Mouse (Mus musculus): ENCODE data around the gene Tex101. TPM values are rescaled to one million over a fixed set of nuclear protein-coding genes. Genes with fewer than 3 reads are reported as not detected.
"Not testable (repeated sequence)": the region's sequence is repeated elsewhere in the genome, so short reads cannot be mapped to it uniquely, and the experiment has no call there.

Tex101 gene
- polyA plus RNA-seq, 1 experiment from 2014 or later: 0.15 TPM

DNA sequence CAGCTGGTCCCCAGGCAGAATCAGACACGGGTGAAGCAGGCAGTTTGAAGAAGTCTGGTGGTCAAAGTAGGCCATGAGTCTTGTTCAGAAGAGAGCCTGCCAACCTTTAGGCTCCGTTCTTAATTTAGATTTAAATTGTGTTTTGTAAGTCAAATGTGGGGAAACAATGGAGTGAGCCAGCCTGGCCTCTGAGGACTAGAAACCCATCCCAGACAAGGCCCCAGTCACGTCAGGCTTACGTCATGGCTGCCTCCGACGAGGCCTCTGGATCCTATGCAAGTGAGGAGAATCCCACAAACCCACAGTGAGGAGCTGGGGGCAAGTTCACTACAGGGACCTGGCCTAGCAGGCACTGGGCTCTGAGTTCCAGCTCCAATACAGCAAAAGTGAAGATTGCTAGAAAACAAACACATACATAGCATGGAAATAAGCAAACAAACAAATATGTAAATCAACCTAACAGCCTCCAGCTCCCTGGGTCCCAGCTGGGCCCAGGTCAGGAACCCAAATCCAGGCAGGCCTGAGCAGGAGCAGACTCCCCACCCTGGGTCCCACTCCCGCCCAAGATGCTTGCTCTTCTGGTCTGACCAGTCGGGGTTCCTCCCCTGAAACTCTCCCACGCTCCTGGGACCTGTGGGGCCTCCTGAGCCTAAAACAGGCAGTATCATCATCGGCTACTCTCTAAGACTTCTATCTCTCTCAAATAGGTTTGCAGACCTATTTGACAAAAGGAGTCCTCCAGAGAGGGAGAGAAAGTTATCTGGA, 46.2 kb downstream of the Tex101 start:
- Histone ChIP-seq H3K9ac (replicated peaks) (no peak overlapping the region), H3K27ac (no peak overlapping the region), H3K27me3 (0 out of 2 replicates have a peak, but pooled peaks cover 13% of the 10 kb centered on the region), H3K4me1 (replicated peaks) (peaks cover 13% of the 10 kb centered on the region), H3K4me2 (replicated peaks) (no peak overlapping the region), H3K36me3 (no peaks in the 10 kb centered on the region), H3K9me3 (no peaks in the 10 kb centered on the region), H3K4me3 (replicated peaks) (no peak overlapping the region)
- ATAC-seq: no peak
- WGBS: 67% methylated on average over 10 of the region's 10 CpGs

DNA sequence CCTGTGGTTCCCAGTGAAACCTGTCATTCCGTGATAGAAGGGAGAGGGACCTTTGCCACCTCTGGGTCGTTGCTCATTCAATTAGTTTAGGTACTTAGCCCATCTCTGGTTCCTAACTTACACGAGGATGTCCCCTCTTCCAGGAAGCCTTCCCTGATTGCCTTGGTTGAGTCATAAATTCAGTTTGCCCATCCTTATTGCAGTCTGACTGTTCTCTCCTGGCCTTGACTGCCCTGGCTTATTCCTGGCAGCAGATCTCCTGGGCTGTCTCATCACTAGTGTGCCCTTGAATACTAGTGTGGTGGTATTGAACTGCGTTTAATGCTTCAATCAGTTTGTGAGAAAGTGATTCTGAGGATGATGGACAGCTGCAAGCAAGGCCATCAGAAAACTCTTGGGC, 46.8 kb downstream of the Tex101 start:
- Histone ChIP-seq H3K27me3 (0 out of 2 replicates have a peak, but pooled peaks cover 13% of the 10 kb centered on the region), H3K9ac (replicated peaks) (no peak overlapping the region), H3K4me1 (replicated peaks) (peaks cover 13% of the 10 kb centered on the region), H3K9me3 (no peaks in the 10 kb centered on the region), H3K4me3 (replicated peaks) (no peak overlapping the region), H3K27ac (no peak overlapping the region), H3K36me3 (no peaks in the 10 kb centered on the region), H3K4me2 (replicated peaks) (no peak overlapping the region)
- ATAC-seq: no peak
- 74% methylated on average over 4 of the region's 4 CpGs for WGBS

DNA sequence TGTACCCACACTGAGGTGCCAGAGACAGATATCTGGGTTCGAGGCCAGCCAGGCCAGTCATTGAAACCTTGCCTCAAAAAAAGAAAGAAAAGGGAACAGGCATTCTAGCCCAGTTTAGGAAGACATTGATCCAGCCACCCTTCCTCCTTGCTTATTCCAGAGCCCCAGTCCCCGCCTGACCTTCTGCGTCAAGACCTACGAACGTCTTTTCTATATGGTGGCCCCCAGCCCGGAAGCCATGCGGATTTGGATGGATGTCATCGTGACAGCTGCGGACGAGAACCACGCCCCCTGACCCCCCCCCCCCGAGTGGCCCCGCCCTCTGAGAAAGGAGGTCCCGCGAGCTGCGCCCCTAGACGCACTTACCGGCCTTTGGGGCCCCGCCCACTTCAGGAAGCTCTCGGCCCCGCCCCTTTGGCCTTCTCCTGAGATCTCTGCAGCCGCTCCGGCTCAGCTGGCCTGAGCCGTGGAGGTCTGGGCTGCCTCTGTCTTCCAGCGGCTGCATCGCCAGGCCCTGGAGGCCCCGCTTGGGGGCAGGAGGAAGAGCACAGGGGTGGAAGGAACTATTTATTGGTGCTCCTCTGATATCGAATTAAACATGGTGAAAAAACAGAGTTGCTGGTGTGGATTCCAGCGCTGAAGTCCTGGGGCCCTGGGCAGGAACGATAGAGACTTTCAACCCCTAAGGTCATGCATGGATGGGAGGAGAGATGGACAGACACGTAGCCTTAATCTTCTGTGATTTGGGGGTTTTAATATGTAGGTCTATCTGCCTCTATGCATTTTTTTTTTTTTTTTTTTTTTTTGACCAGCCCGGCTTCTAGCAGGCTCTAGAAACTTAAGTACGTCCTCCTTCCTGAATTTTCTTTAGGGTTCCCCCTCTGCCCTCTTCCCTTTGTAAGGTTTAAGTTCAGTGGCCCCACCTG, 47.5 kb downstream of the Tex101 start:
- peak; percentile 84 for ATAC-seq
- Histone ChIP-seq H3K4me1 (replicated peaks) (peaks cover 13% of the 10 kb centered on the region), H3K36me3 (no peaks in the 10 kb centered on the region), H3K9ac (replicated peaks) (peak overlapping the region; percentile 3), H3K27ac (no peak overlapping the region), H3K4me2 (replicated peaks) (peak overlapping the region; percentile 59), H3K9me3 (no peaks in the 10 kb centered on the region), H3K27me3 (0 out of 2 replicates have a peak, but pooled peaks cover 13% of the 10 kb centered on the region), H3K4me3 (replicated peaks) (peak overlapping the region; percentile 32)
- 9% methylated on average over 32 of the region's 33 CpGs for WGBS

DNA sequence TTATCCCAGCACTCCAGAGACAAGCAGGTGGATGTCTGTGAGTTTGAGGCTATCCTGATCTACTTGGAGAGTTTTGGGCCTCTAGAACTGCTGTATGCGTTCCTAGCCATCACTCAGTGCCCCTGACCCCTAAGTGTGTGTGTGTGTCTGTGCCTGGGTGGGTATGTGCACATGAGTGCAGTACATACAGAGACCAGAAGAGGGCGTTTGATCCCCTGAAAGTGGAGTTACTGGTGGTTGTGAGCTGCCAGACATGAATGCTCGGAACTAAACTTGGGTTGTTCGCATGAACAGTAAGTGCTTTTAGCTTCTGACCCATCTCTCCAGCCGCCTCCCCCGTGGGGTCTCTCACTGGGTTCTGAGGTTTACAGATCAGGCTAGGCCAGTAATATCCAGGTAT, 53.5 kb downstream of the Tex101 start:
- Histone ChIP-seq H3K27ac (no peak overlapping the region), H3K27me3 (peaks cover 8% of the 10 kb centered on the region; the same call in 1 of the 2 replicates), H3K9ac (replicated peaks) (no peak overlapping the region), H3K4me3 (replicated peaks) (no peak overlapping the region), H3K4me2 (replicated peaks) (no peak overlapping the region), H3K36me3 (no peaks in the 10 kb centered on the region), H3K9me3 (peaks cover 6% of the 10 kb centered on the region; the same call in 1 of the 2 replicates), H3K4me1 (replicated peaks) (0 out of 2 replicates have a peak, but pooled peaks cover 5% of the 10 kb centered on the region)
- no peak for ATAC-seq
- WGBS: 84% methylated on average over 6 of the region's 6 CpGs

DNA sequence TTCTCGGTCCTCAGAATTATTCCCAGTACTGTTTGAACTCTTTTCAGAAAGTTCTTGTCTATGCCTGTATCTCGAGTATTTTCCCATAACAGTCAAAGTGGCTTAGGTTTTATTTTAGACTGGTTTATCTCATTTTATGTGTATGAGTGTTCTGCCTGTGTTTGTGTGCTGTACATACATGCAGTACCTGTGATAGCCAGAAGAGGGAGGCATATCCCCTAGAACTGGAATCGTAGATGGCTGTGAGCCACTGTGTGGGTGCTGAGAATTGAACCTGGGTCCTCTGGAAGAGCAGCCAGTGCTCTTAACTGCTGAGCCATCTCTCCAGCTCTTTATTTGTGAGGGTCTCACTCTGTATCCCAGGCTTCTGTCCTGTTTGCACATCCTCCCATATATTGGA, 55.3 kb downstream of the Tex101 start:
- Histone ChIP-seq H3K36me3 (no peaks in the 10 kb centered on the region), H3K4me3 (replicated peaks) (no peak overlapping the region), H3K27me3 (peaks cover 4% of the 10 kb centered on the region; the same call in 1 of the 2 replicates), H3K27ac (no peak overlapping the region), H3K4me1 (replicated peaks) (0 out of 2 replicates have a peak, but pooled peaks cover 5% of the 10 kb centered on the region), H3K9me3 (peaks cover 6% of the 10 kb centered on the region; the same call in 1 of the 2 replicates), H3K4me2 (replicated peaks) (no peak overlapping the region), H3K9ac (replicated peaks) (no peak overlapping the region)
- ATAC-seq: no peak
- WGBS: 90% methylated on average over 3 of the region's 3 CpGs

DNA sequence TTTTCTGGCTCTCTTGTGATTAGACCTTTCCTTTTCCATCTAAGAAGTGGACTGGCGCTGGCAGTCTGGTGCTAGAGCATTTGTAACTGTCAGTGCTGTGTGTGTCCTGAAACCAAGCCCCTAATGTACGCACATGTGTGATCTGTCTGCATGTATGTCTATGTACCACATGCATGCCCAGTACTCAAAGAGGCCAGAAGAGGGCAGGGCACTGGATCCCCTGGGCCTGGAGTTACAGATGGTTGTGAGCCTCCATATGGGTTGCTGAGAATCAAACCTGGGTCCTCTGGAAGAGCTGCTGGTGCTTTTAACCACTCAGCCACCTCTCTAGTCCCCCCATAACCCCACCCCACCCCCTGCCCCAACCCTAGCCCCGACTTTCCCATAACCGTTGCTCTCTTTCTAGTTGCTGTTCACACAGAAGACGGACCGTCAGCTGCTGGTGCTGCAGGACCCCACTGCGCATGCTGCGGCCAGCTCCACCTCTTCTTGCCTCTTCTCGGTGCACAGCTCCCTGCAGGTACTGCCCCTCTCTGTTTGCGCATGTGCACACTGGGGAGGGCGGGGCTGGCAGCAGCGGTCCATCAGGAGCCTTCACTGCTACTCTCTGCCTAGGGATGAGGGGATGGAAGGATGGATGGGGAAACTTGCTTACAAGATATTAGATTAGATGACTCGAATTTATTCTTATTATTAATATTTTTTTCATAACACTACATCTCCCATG, 56.6 kb downstream of the Tex101 start:
- Histone ChIP-seq H3K9ac (replicated peaks) (no peak overlapping the region), H3K27ac (no peak overlapping the region), H3K36me3 (no peaks in the 10 kb centered on the region), H3K4me1 (replicated peaks) (no peaks in the 10 kb centered on the region), H3K4me2 (replicated peaks) (no peak overlapping the region), H3K4me3 (replicated peaks) (no peak overlapping the region), H3K27me3 (no peaks in the 10 kb centered on the region; the same call in 1 of the 2 replicates), H3K9me3 (peaks cover 6% of the 10 kb centered on the region; the same call in 1 of the 2 replicates)
- 0 out of 2 replicates have a peak, but pooled peaks have one; percentile 43 for ATAC-seq
- WGBS: 47% methylated on average over 13 of the region's 13 CpGs

DNA sequence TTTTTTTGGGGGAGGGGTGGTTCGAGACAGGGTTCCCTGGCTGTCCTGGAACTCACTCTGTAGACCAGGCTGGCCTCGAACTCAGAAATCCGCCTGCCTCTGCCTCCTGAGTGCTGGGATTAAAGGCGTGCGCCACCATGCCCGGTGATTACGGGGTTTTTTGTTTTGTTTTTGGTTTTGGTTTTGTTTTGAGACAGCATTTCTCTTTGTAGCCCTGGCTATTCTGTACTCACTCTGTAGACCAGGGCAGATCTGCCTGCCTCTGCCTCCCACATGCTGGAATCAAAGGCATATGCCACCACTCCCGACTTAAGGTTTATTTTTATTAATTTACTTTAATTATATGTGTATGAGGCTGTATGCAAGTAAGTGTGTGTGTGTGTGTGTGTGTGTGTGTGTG, 58.1 kb downstream of the Tex101 start:
- ATAC-seq; H3K9me3 ChIP-seq; H3K9ac ChIP-seq (replicated peaks); H3K27ac ChIP-seq; H3K4me1 ChIP-seq (replicated peaks); H3K36me3 ChIP-seq; H3K4me3 ChIP-seq (replicated peaks); H3K27me3 ChIP-seq; H3K4me2 ChIP-seq (replicated peaks): not testable (repeated sequence)
- 88% methylated on average over 8 of the region's 8 CpGs for WGBS

Other genes with a start within 250 kb of the Tex101 start
- not detected in 2 replicates for gene Irgc1, start 224.4 kb downstream of the Tex101 start, polyA plus RNA-seq (2015; fragmentation: Nextera tagmentation; extraction: Ambion mirVana)
- gene Plaur, start 214.2 kb downstream of the Tex101 start, polyA plus RNA-seq (2015; fragmentation: Nextera tagmentation; extraction: Ambion mirVana): 1.0 and 1.2 TPM in 2 replicates
- 52.4 and 67.8 TPM in 2 replicates for gene Cadm4, start 194.7 kb downstream of the Tex101 start, polyA plus RNA-seq (2015; fragmentation: Nextera tagmentation; extraction: Ambion mirVana)
- gene Zfp428, start 169.7 kb downstream of the Tex101 start, polyA plus RNA-seq (2015; fragmentation: Nextera tagmentation; extraction: Ambion mirVana): 234 and 261 TPM in 2 replicates
- gene AC161166.1, start 164.2 kb downstream of the Tex101 start, polyA plus RNA-seq (2015; fragmentation: Nextera tagmentation; extraction: Ambion mirVana): 1.2 and 1.9 TPM in 2 replicates
- gene Irgq, start 146.0 kb downstream of the Tex101 start, polyA plus RNA-seq (2015; fragmentation: Nextera tagmentation; extraction: Ambion mirVana): 20.3 and 25.3 TPM in 2 replicates
- gene Pinlyp, start 130.6 kb downstream of the Tex101 start, polyA plus RNA-seq (2015; fragmentation: Nextera tagmentation; extraction: Ambion mirVana): not detected in 2 replicates
- 65.8 and 71.4 TPM in 2 replicates for gene Xrcc1, start 130.4 kb downstream of the Tex101 start, polyA plus RNA-seq (2015; fragmentation: Nextera tagmentation; extraction: Ambion mirVana)
- 13.8 and 14.7 TPM in 2 replicates for gene Ethe1, start 89.1 kb downstream of the Tex101 start, polyA plus RNA-seq (2015; fragmentation: Nextera tagmentation; extraction: Ambion mirVana)
- gene Zfp575, start 89.0 kb downstream of the Tex101 start, polyA plus RNA-seq (2015; fragmentation: Nextera tagmentation; extraction: Ambion mirVana): 6.4 and 6.6 TPM in 2 replicates
- not detected in 2 replicates for gene Phldb3, start 65.9 kb downstream of the Tex101 start, polyA plus RNA-seq (2015; fragmentation: Nextera tagmentation; extraction: Ambion mirVana)
- not detected in 2 replicates for gene Lypd3, start 40.1 kb downstream of the Tex101 start, polyA plus RNA-seq (2015; fragmentation: Nextera tagmentation; extraction: Ambion mirVana)
- gene BC049730, start 32.6 kb upstream of the Tex101 start, polyA plus RNA-seq (2015; fragmentation: Nextera tagmentation; extraction: Ambion mirVana): not detected in 2 replicates
- not detected in 2 replicates for gene Gm4763, start 50.2 kb upstream of the Tex101 start, polyA plus RNA-seq (2015; fragmentation: Nextera tagmentation; extraction: Ambion mirVana)
- 0.26 and 0.34 TPM in 2 replicates for gene Cd177, start 83.6 kb upstream of the Tex101 start, polyA plus RNA-seq (2015; fragmentation: Nextera tagmentation; extraction: Ambion mirVana)
- gene Ceacam10, start 100.5 kb upstream of the Tex101 start, polyA plus RNA-seq (2015; fragmentation: Nextera tagmentation; extraction: Ambion mirVana): not detected in 2 replicates
- 28.4 and 41.5 TPM in 2 replicates for gene Gm9844, start 185.5 kb upstream of the Tex101 start, polyA plus RNA-seq (2015; fragmentation: Nextera tagmentation; extraction: Ambion mirVana)
- not detected in 2 replicates for gene Lypd4, start 193.3 kb upstream of the Tex101 start, polyA plus RNA-seq (2015; fragmentation: Nextera tagmentation; extraction: Ambion mirVana)
- gene Dmrtc2, start 193.4 kb upstream of the Tex101 start, polyA plus RNA-seq (2015; fragmentation: Nextera tagmentation; extraction: Ambion mirVana): not detected in 2 replicates
- 1,308 and 1,443 TPM in 2 replicates for gene Rps19, start 207.7 kb upstream of the Tex101 start, polyA plus RNA-seq (2015; fragmentation: Nextera tagmentation; extraction: Ambion mirVana)
- gene Cd79a, start 220.7 kb upstream of the Tex101 start, polyA plus RNA-seq (2015; fragmentation: Nextera tagmentation; extraction: Ambion mirVana): 0.35 and 0.40 TPM in 2 replicates
- gene Arhgef1, start 226.2 kb upstream of the Tex101 start, polyA plus RNA-seq (2015; fragmentation: Nextera tagmentation; extraction: Ambion mirVana): 46.7 and 59.2 TPM in 2 replicates